Mouse (Mus musculus) kidney, adult 2 months (tissue): ENCODE results near the gene Pex3.

Experiments used
- CTCF ChIP-seq: fragments of 200-500 bp; conservative IDR thresholded peaks from 2 replicates; pipeline ENCODE4 v1.5.1; 2011; ENCODE audit warnings: low read depth, mild to moderate bottlenecking, control low read depth, low read length, moderate library complexity, mixed read lengths; ENCODE audit not compliant: insufficient read depth, insufficient read length
- POLR2A ChIP-seq: fragments of 200-500 bp; IDR thresholded peaks from one replicate; pipeline ENCODE4 v1.6.1; 2011; ENCODE audit warnings: low read depth, low read length, control low read depth

DNA sequence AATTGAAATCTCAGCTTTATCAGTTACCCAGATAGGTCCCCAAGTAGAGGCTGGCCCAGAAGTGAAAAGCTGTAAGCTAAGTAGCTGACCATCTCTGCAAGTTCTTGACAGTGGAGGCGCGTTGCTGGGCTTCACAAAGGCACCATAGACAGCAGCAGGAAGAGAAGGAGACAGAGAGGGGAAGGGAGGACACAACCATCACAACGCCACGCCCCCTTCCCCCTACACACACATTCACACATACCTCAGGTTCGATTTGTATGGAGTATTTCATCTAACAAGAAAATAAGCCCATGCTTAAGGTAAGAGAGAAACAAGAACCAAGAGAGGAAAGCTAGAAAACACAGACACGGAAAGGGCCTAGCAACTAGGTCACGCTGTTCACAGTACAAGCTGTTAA, 77.8 kb downstream of the Pex3 start:
- TF ChIP-seq POLR2A (no peak), CTCF (no peak)
